Mouse (Mus musculus) left cerebral cortex, adult 9 months (tissue): ENCODE results near the gene Gm6526.
"Not testable (repeated sequence)": the region's sequence is repeated elsewhere in the genome, so short reads cannot be mapped to it uniquely, and the experiment has no call there.

ENCODE experiments used
- DNase-seq, 2 experiments: peaks; one replicate each; pipeline ENCODE4 v3.0.0; 2022; ENCODE audit warnings: low spot score in 2 of 2

The Gm6526 gene

DNA sequence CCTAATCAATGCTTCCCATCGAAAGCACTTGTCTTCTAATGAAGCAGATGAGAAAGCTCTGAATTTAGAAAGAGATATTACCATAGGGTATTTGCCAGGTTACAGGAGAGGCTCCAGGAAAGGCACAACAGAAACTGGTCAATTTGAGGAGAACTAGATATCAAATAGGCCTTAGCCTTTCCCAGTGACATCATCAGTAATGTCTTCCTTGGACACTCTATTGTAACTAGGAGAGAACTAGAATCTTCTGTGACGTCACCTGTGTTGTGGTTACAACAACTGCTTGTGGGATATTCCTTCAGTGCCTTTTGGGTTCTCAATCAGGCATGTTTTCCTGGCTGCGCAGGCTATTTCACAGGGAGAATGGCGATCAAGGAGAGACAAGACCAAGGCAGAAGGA lies at the start of gene Gm6526:
TSS of gene Gm6526 (plus strand) at position 301 of the 400 bp plus-strand sequence.
- DNase-seq: not testable (repeated sequence)

DNA sequence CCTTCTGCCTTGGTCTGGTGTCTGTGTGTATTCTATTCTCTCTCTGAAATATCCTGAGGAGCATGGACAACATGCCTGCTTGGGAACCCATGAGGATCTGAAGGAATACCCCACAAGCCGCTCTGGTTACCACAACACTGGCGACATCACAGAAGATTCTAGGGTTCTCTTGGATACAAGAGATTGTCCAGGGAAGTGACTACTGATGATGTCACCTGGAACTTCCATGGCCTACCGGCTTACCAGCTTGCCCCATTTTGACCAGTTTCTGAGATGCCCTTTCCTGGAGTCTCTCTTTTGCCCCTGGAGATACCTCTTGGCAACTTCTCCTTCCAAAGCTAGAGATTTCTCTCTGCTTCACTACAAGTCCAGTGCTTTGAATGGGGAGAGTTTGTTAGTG lies 20.3 kb upstream of the Gm6526 start, which contains the start of gene Gm16506:
TSS of gene Gm16506 (minus strand) at position 101 of the 400 bp plus-strand sequence.
- not testable (repeated sequence) for DNase-seq

DNA sequence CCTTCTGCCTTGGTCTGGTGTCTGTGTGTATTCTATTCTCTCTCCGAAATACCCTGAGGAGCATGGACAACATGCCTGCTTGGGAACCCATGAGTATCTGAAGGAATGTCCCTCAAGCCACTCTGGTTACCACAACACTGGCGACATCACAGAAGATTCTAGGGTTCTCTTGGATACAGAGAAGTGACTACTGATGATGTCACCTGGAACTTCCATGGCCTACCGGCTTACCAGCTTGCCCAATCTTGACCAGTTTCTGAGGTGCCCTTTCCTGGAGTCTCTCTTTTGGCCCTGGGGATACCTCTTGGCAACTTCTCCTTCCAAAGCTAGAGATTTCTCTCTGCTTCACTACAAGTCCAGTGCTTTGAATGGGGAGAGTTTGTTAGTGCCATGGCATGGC lies 37.0 kb downstream of the Gm6526 start, which contains the start of gene Gm8180:
TSS of gene Gm8180 (minus strand) at position 101 of the 400 bp plus-strand sequence.
- DNase-seq: not testable (repeated sequence)

DNA sequence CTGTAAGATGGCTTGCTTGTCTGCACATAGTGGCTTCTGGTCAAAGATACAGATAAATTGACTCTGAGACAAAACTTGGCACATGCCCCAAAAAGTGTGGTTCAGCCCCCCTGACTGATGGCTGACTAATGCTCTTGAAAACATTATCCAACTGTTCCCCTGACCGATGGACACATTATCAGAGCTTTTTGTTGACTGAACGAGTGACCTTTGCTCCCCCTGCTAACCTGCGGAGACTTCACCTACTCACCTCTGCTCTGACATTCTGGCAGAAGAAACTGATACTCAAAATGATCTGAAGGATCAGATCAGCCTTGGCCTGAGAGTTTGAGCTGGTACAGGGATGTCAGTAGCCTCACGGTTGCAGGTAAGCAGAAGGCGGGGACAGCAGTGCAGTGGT lies 46.1 kb downstream of the Gm6526 start:
- DNase-seq: not testable (repeated sequence)

DNA sequence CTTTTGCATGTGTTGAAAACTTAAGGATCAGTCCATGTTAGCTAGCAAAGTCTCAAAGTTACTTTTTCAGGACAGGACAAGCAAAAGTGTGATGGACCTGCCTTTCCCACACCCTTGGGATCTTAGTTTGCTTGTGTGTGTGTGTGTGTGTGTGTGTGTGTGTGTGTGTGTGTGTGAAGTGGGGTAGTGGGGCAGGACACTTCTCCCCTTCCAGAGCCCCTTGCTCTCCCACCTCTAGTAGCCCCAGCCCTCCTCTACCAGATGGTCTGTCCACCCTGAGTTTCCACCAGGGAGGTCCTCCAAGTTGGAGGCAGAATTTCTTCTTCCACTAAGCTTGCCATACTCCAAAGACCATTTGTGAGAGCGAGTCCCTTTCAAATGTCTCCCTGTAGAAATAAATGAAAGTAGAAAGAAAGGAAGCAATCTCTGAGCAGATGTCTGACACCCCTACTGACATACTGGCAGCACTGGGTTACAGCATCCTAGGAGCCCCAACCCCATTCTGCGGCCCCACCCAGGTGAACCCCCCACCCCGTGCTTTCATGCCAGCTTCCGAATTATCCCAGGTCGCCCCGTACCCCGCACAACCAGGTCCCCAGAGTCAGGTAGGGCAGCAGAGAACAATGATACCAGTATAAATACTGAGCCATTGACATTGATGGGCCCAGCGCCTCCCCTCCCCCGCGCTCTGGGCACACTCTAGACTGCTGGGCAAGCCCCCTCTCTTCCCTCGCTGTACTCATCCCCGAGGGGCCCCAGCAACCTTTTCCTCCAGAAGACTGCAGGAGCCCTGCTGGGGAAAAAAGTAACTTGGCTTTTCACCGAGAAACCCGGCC lies 48.6 kb downstream of the Gm6526 start:
- DNase-seq: no peak

DNA sequence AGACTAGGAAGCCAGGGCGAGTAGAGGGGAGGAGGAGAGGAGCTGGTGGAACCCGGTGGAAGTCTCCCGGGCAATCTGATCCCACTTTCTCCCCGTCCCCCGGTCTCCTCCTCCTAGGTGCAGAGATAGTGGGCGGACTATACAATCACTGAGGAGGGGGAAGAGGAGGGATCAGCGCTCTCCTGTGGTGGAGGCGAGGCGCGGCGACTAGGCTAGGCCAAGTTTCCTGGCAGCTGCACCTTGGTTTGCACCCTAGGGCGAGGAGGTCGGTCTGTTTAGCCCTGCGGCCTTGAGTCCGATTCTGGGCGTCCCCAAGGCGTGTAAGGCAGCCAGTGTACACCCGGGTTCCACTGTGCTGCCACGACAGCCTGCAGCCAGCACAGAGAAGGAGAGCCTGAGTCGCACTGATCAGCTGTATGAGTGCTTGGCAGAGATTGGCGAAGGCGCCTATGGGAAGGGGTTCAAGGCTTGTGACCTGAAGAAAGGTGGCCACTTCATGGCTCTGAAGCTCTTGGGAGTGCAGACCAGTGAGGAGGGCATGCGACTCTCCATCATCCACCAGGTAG lies 49.3 kb downstream of the Gm6526 start:
- not testable (repeated sequence) for DNase-seq

DNA sequence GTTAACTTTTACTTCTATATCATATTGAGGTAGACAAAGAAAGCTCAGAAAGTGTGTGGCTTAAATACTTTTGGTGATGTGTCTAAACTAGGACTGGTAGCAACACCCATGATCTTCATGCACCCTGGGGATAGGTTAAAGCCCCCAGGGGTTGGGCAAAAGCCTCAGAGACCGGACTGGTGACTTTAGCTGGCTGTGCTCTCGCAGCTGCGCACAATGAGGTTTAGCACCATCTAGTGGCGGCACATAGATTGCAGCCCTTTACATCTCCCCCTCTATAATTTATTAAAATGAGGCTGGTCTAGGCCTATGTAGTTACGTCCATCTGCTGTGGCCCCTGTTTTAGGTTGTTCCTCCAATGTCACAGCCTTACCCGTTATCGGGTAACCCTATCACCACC lies 56.8 kb downstream of the Gm6526 start:
- DNase-seq: not testable (repeated sequence)
